Mouse (Mus musculus): Measurements from ENCODE around the gene Cpd. TPM values are rescaled to one million over a fixed set of nuclear protein-coding genes. Genes with fewer than 3 reads are reported as not detected.

Gene Cpd
- 91.2 TPM for polyA plus RNA-seq (2014; fragmentation: Illumina TruSeq; extraction: RNeasy Lipid Tissue Mini Kit (QIAGEN cat#74804); ENCODE audit: low read depth, low replicate concordance)

GRCm38 (mm10) chr11:76846878-76847222 is at the start of gene Cpd:
TSS of gene Cpd (minus strand) at chr11:76847018.

GRCm38 (mm10) chr11:76763053-76763740 is 83.6 kb downstream of the Cpd start, which contains the start of gene Gosr1:
TSS of gene Gosr1 (minus strand) at chr11:76763579.

Other genes starting within 250 kb of the Cpd start
- gene Abr, start 224.7 kb downstream of the Cpd start, polyA plus RNA-seq (2014; fragmentation: Illumina TruSeq; extraction: RNeasy Lipid Tissue Mini Kit (QIAGEN cat#74804); ENCODE audit: low read depth, low replicate concordance) = 20.3 TPM
- not detected for gene Bhlha9, start 174.5 kb downstream of the Cpd start, polyA plus RNA-seq (2014; fragmentation: Illumina TruSeq; extraction: RNeasy Lipid Tissue Mini Kit (QIAGEN cat#74804); ENCODE audit: low read depth, low replicate concordance)
- gene Trarg1, start 167.2 kb downstream of the Cpd start, polyA plus RNA-seq (2014; fragmentation: Illumina TruSeq; extraction: RNeasy Lipid Tissue Mini Kit (QIAGEN cat#74804); ENCODE audit: low read depth, low replicate concordance) = 2.1 TPM
- gene Gosr1, start 83.4 kb downstream of the Cpd start, polyA plus RNA-seq (2014; fragmentation: Illumina TruSeq; extraction: RNeasy Lipid Tissue Mini Kit (QIAGEN cat#74804); ENCODE audit: low read depth, low replicate concordance) = 61.1 TPM
- 3.6 TPM for gene Tmigd1, start 55.1 kb upstream of the Cpd start, polyA plus RNA-seq (2014; fragmentation: Illumina TruSeq; extraction: RNeasy Lipid Tissue Mini Kit (QIAGEN cat#74804); ENCODE audit: low read depth, low replicate concordance)
- gene Blmh, start 77.8 kb upstream of the Cpd start, polyA plus RNA-seq (2014; fragmentation: Illumina TruSeq; extraction: RNeasy Lipid Tissue Mini Kit (QIAGEN cat#74804); ENCODE audit: low read depth, low replicate concordance) = 177 TPM
- 41.6 TPM for gene Slc6a4, start 151.6 kb upstream of the Cpd start, polyA plus RNA-seq (2014; fragmentation: Illumina TruSeq; extraction: RNeasy Lipid Tissue Mini Kit (QIAGEN cat#74804); ENCODE audit: low read depth, low replicate concordance)
- gene Nsrp1, start 231.4 kb upstream of the Cpd start, polyA plus RNA-seq (2014; fragmentation: Illumina TruSeq; extraction: RNeasy Lipid Tissue Mini Kit (QIAGEN cat#74804); ENCODE audit: low read depth, low replicate concordance) = 36.0 TPM